Mouse (Mus musculus): Measurements from ENCODE around the gene Ttc1. TPM values are rescaled to one million over a fixed set of nuclear protein-coding genes. Genes with fewer than 3 reads are reported as not detected.

The Ttc1 gene
- total RNA-seq, 1 experiment = 58.5 TPM

- H3K4me3 ChIP-seq (ENCODE audit: insufficient read depth in 1 of 2, low read depth in 1 of 2, low read length in 2 of 2, poor library complexity in 1 of 2, severe bottlenecking in 1 of 2) = no peak overlapping the region
- TF ChIP-seq MAFK (IDR thresholded peaks at IDR 0.05; ENCODE audit: insufficient read depth, low read depth, low read length) (no peak), CHD2 (IDR thresholded peaks at IDR 0.05; ENCODE audit: low read depth, low read length) (no peak), ZC3H11A (IDR thresholded peaks at IDR 0.05; ENCODE audit: borderline replicate concordance, low read depth, low read length) (no peak), HCFC1 (IDR thresholded peaks at IDR 0.05; ENCODE audit: borderline replicate concordance, insufficient read depth, low read length) (no peak), ZNF384 (IDR thresholded peaks at IDR 0.05; ENCODE audit: low read depth, low read length) (no peak)
- no peaks in the 10 kb centered on the region for H3K9me3 ChIP-seq (ENCODE audit: control insufficient read depth, insufficient read depth, low read depth, low read length)
- no peak overlapping the region for H3K27ac ChIP-seq (ENCODE audit: insufficient read depth, low read depth, low read length, poor library complexity, severe bottlenecking)
- H3K36me3 ChIP-seq (ENCODE audit: control insufficient read depth, insufficient read depth, low read length, poor library complexity, severe bottlenecking) = no peaks in the 10 kb centered on the region
- no peak for DNase-seq (ENCODE audit: low read depth, low spot score)
- H3K4me1 ChIP-seq (ENCODE audit: control insufficient read depth in 2 of 2, insufficient read depth in 2 of 2, low read length in 2 of 2, poor library complexity in 1 of 2) = 0 out of 4 replicates have a peak, but pooled peaks cover 0 to 1% of the 10 kb centered on the region in 2 experiments
- H3K9ac ChIP-seq (ENCODE audit: insufficient read depth, low read depth, low read length, poor library complexity, severe bottlenecking) = no peak overlapping the region
- in situ Hi-C loops (cut with MboI; ENCODE audit: low sequenced_read_pairs in 2 of 2, unreplicated experiment in 2 of 2) = no loop called here
These were observed 10.6 kb upstream of the Ttc1 start for GRCm38 (mm10) chr11:43758436-43758835.

DNA sequence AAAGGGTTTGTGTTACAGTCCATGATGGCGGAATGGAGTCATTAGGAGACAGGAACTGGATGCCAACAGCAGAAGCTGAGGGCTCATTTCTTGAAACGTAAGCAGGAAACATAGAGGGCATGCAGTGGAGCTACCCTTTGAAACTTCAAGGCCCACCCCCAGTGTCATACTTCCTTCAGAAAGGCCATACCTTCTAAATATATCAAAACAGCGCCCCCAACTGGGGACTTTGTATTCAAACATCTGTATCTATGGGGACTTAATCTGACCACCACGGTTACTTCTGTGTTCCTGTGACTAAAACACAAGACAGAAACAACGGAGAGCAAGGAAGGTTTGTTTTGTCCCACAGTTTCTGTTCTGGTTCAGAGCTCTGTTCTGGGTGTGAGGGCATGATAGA is 7.6 kb upstream of the Ttc1 start:
- TF ChIP-seq MAFK (IDR thresholded peaks at IDR 0.05; ENCODE audit: insufficient read depth, low read depth, low read length) (no peak), ZC3H11A (IDR thresholded peaks at IDR 0.05; ENCODE audit: borderline replicate concordance, low read depth, low read length) (no peak), ZNF384 (IDR thresholded peaks at IDR 0.05; ENCODE audit: low read depth, low read length) (no peak), CHD2 (IDR thresholded peaks at IDR 0.05; ENCODE audit: low read depth, low read length) (no peak), HCFC1 (IDR thresholded peaks at IDR 0.05; ENCODE audit: borderline replicate concordance, insufficient read depth, low read length) (no peak)
- H3K4me3 ChIP-seq (ENCODE audit: insufficient read depth in 1 of 2, low read depth in 1 of 2, low read length in 2 of 2, poor library complexity in 1 of 2, severe bottlenecking in 1 of 2) = no peak overlapping the region
- H3K27ac ChIP-seq (ENCODE audit: insufficient read depth, low read depth, low read length, poor library complexity, severe bottlenecking) = no peak overlapping the region
- H3K9me3 ChIP-seq (ENCODE audit: control insufficient read depth, insufficient read depth, low read depth, low read length) = no peaks in the 10 kb centered on the region
- H3K9ac ChIP-seq (ENCODE audit: insufficient read depth, low read depth, low read length, poor library complexity, severe bottlenecking) = no peak overlapping the region
- no peaks in the 10 kb centered on the region for H3K36me3 ChIP-seq (ENCODE audit: control insufficient read depth, insufficient read depth, low read length, poor library complexity, severe bottlenecking)
- peak; percentile 60 for DNase-seq (ENCODE audit: low read depth, low spot score)
- in situ Hi-C loops (cut with MboI; ENCODE audit: low sequenced_read_pairs in 2 of 2, unreplicated experiment in 2 of 2) = no loop called here
- H3K4me1 ChIP-seq (ENCODE audit: control insufficient read depth in 2 of 2, insufficient read depth in 2 of 2, low read length in 2 of 2, poor library complexity in 1 of 2) = peaks cover 5 to 8% of the 10 kb centered on the region in 2 experiments; a peak in 2 of 4 replicates

GRCm38 (mm10) chr11:43754568-43754967 is 6.8 kb upstream of the Ttc1 start:
- Histone ChIP-seq H3K27ac (ENCODE audit: insufficient read depth, low read depth, low read length, poor library complexity, severe bottlenecking) (no peak overlapping the region), H3K9me3 (ENCODE audit: control insufficient read depth, insufficient read depth, low read depth, low read length) (no peaks in the 10 kb centered on the region), H3K4me3 (ENCODE audit: insufficient read depth in 1 of 2, low read depth in 1 of 2, low read length in 2 of 2, poor library complexity in 1 of 2, severe bottlenecking in 1 of 2) (no peak overlapping the region), H3K4me1 (ENCODE audit: control insufficient read depth in 2 of 2, insufficient read depth in 2 of 2, low read length in 2 of 2, poor library complexity in 1 of 2) (peaks cover 5 to 8% of the 10 kb centered on the region in 2 experiments; a peak in 2 of 4 replicates), H3K9ac (ENCODE audit: insufficient read depth, low read depth, low read length, poor library complexity, severe bottlenecking) (no peak overlapping the region), H3K36me3 (ENCODE audit: control insufficient read depth, insufficient read depth, low read length, poor library complexity, severe bottlenecking) (no peaks in the 10 kb centered on the region)
- no peak for TF ChIP-seq HCFC1 (IDR thresholded peaks at IDR 0.05; ENCODE audit: borderline replicate concordance, insufficient read depth, low read length)
- TF ChIP-seq MAFK (IDR thresholded peaks at IDR 0.05; ENCODE audit: insufficient read depth, low read depth, low read length) = no peak
- no peak for TF ChIP-seq CHD2 (IDR thresholded peaks at IDR 0.05; ENCODE audit: low read depth, low read length)
- no peak for TF ChIP-seq ZC3H11A (IDR thresholded peaks at IDR 0.05; ENCODE audit: borderline replicate concordance, low read depth, low read length)
- TF ChIP-seq ZNF384 (IDR thresholded peaks at IDR 0.05; ENCODE audit: low read depth, low read length) = no peak
- in situ Hi-C loops (cut with MboI; ENCODE audit: low sequenced_read_pairs in 2 of 2, unreplicated experiment in 2 of 2) = no loop called here
- no peak for DNase-seq (ENCODE audit: low read depth, low spot score)

- in situ Hi-C loops (cut with MboI; ENCODE audit: low sequenced_read_pairs in 2 of 2, unreplicated experiment in 2 of 2) = no loop called here
- DNase-seq (ENCODE audit: low read depth, low spot score) = peak; percentile 40
- no peaks in the 10 kb centered on the region for H3K36me3 ChIP-seq (ENCODE audit: control insufficient read depth, insufficient read depth, low read length, poor library complexity, severe bottlenecking)
- TF ChIP-seq ZC3H11A (IDR thresholded peaks at IDR 0.05; ENCODE audit: borderline replicate concordance, low read depth, low read length) = no peak
- TF ChIP-seq MAFK (IDR thresholded peaks at IDR 0.05; ENCODE audit: insufficient read depth, low read depth, low read length) = no peak
- TF ChIP-seq CHD2 (IDR thresholded peaks at IDR 0.05; ENCODE audit: low read depth, low read length) = no peak
- no peak for TF ChIP-seq ZNF384 (IDR thresholded peaks at IDR 0.05; ENCODE audit: low read depth, low read length)
- no peak for TF ChIP-seq HCFC1 (IDR thresholded peaks at IDR 0.05; ENCODE audit: borderline replicate concordance, insufficient read depth, low read length)
- H3K9ac ChIP-seq (ENCODE audit: insufficient read depth, low read depth, low read length, poor library complexity, severe bottlenecking) = no peak overlapping the region
- H3K4me1 ChIP-seq (ENCODE audit: control insufficient read depth in 2 of 2, insufficient read depth in 2 of 2, low read length in 2 of 2, poor library complexity in 1 of 2) = peaks cover 7 to 8% of the 10 kb centered on the region in 2 experiments; a peak in 2 of 4 replicates
- H3K4me3 ChIP-seq (ENCODE audit: insufficient read depth in 1 of 2, low read depth in 1 of 2, low read length in 2 of 2, poor library complexity in 1 of 2, severe bottlenecking in 1 of 2) = no peak overlapping the region
- H3K9me3 ChIP-seq (ENCODE audit: control insufficient read depth, insufficient read depth, low read depth, low read length) = no peaks in the 10 kb centered on the region
- H3K27ac ChIP-seq (ENCODE audit: insufficient read depth, low read depth, low read length, poor library complexity, severe bottlenecking) = no peak overlapping the region
These were observed 3.7 kb upstream of the Ttc1 start for GRCm38 (mm10) chr11:43751542-43751941.
